Mouse (Mus musculus): ENCODE results near the gene Ccl11. TPM values are rescaled to one million over a fixed set of nuclear protein-coding genes. Genes with fewer than 3 reads are reported as not detected.

The Ccl11 gene
- polyA plus RNA-seq, 1 experiment from 2014 or later = 109 TPM

GRCm38 (mm10) chr11:82039132-82039660 lies 18.4 kb upstream of the Ccl11 start:
- 66% methylated on average over 3 of the region's 3 CpGs for WGBS
- no peak for ATAC-seq

GRCm38 (mm10) chr11:82041671-82042080 lies 15.9 kb upstream of the Ccl11 start:
- Histone ChIP-seq H3K9ac (ENCODE audit: low read depth, low read length) (no peak overlapping the region), H3K36me3 (ENCODE audit: control insufficient read depth, insufficient read depth, low read length) (no peaks in the 10 kb centered on the region), H3K27me3 (replicated peaks; ENCODE audit: control insufficient read depth, insufficient read depth, low read length) (no peaks in the 10 kb centered on the region), H3K27ac (ENCODE audit: low read length) (no peak overlapping the region), H3K9me3 (ENCODE audit: control insufficient read depth, low read length) (no peaks in the 10 kb centered on the region), H3K4me2 (ENCODE audit: low read depth, low read length) (no peak overlapping the region), H3K4me1 (ENCODE audit: control insufficient read depth, insufficient read depth, low read length) (no peaks in the 10 kb centered on the region), H3K4me3 (ENCODE audit: low read length) (no peak overlapping the region)
- 77% methylated on average over 4 of the region's 4 CpGs for WGBS
- no peak for ATAC-seq

More at GRCm38 (mm10) chr11:82039132-82039660, 18.4 kb upstream of the Ccl11 start:
- Histone ChIP-seq H3K27ac (ENCODE audit: low read length) (no peak overlapping the region), H3K4me1 (ENCODE audit: control insufficient read depth, insufficient read depth, low read length) (peaks cover 4% of the 10 kb centered on the region), H3K4me3 (ENCODE audit: low read length) (no peak overlapping the region), H3K9ac (ENCODE audit: low read depth, low read length) (no peak overlapping the region), H3K4me2 (ENCODE audit: low read depth, low read length) (no peak overlapping the region), H3K36me3 (ENCODE audit: control insufficient read depth, insufficient read depth, low read length) (no peaks in the 10 kb centered on the region), H3K27me3 (replicated peaks; ENCODE audit: control insufficient read depth, insufficient read depth, low read length) (no peaks in the 10 kb centered on the region), H3K9me3 (ENCODE audit: control insufficient read depth, low read length) (no peaks in the 10 kb centered on the region)

- Histone ChIP-seq H3K36me3 (ENCODE audit: control insufficient read depth, insufficient read depth, low read length) (no peaks in the 10 kb centered on the region), H3K9ac (ENCODE audit: low read depth, low read length) (no peak within 1 kb of the TSS), H3K9me3 (ENCODE audit: control insufficient read depth, low read length) (no peaks in the 10 kb centered on the region), H3K27ac (ENCODE audit: low read length) (no peak within 1 kb of the TSS), H3K4me2 (ENCODE audit: low read depth, low read length) (no peak within 1 kb of the TSS), H3K4me1 (ENCODE audit: control insufficient read depth, insufficient read depth, low read length) (no peaks in the 10 kb centered on the region), H3K27me3 (replicated peaks; ENCODE audit: control insufficient read depth, insufficient read depth, low read length) (no peaks in the 10 kb centered on the region), H3K4me3 (ENCODE audit: low read length) (no peak within 1 kb of the TSS)
- 67% methylated on average over 3 of the region's 3 CpGs for WGBS
- ATAC-seq = no peak
Observed at GRCm38 (mm10) chr11:82045471-82045870, 12.2 kb upstream of the Ccl11 start, which contains the start of gene Ccl7. Ccl7 (plus strand) TSS chr11:82045712.

- H3K4me3 ChIP-seq (ENCODE audit: low read length) = no peak overlapping the region
- H3K4me2 ChIP-seq (ENCODE audit: low read depth, low read length) = no peak overlapping the region
- no peaks in the 10 kb centered on the region for H3K27me3 ChIP-seq (replicated peaks; ENCODE audit: control insufficient read depth, insufficient read depth, low read length)
- no peaks in the 10 kb centered on the region for H3K9me3 ChIP-seq (ENCODE audit: control insufficient read depth, low read length)
- 42% methylated on average over 6 of the region's 6 CpGs for WGBS
- ATAC-seq = no peak
- no peaks in the 10 kb centered on the region for H3K4me1 ChIP-seq (ENCODE audit: control insufficient read depth, insufficient read depth, low read length)
- H3K36me3 ChIP-seq (ENCODE audit: control insufficient read depth, insufficient read depth, low read length) = no peaks in the 10 kb centered on the region
- H3K9ac ChIP-seq (ENCODE audit: low read depth, low read length) = no peak overlapping the region
- no peak overlapping the region for H3K27ac ChIP-seq (ENCODE audit: low read length)
Observed at GRCm38 (mm10) chr11:82047746-82048415, 9.7 kb upstream of the Ccl11 start.

- H3K4me1 ChIP-seq (ENCODE audit: control insufficient read depth, insufficient read depth, low read length) = no peaks in the 10 kb centered on the region
- no peak overlapping the region for H3K9ac ChIP-seq (ENCODE audit: low read depth, low read length)
- no peaks in the 10 kb centered on the region for H3K27me3 ChIP-seq (replicated peaks; ENCODE audit: control insufficient read depth, insufficient read depth, low read length)
- no peak overlapping the region for H3K27ac ChIP-seq (ENCODE audit: low read length)
- no peaks in the 10 kb centered on the region for H3K9me3 ChIP-seq (ENCODE audit: control insufficient read depth, low read length)
- 78% methylated on average over 7 of the region's 7 CpGs for WGBS
- H3K4me3 ChIP-seq (ENCODE audit: low read length) = no peak overlapping the region
- ATAC-seq = no peak
- H3K36me3 ChIP-seq (ENCODE audit: control insufficient read depth, insufficient read depth, low read length) = no peaks in the 10 kb centered on the region
- no peak overlapping the region for H3K4me2 ChIP-seq (ENCODE audit: low read depth, low read length)
Observed at GRCm38 (mm10) chr11:82053849-82054248, 3.8 kb upstream of the Ccl11 start.

GRCm38 (mm10) chr11:82062226-82062625 lies 4.6 kb downstream of the Ccl11 start:
- no peaks in the 10 kb centered on the region for H3K4me1 ChIP-seq (ENCODE audit: control insufficient read depth, insufficient read depth, low read length)
- H3K27ac ChIP-seq (ENCODE audit: low read length) = no peak overlapping the region
- H3K4me2 ChIP-seq (ENCODE audit: low read depth, low read length) = no peak overlapping the region
- no peak overlapping the region for H3K9ac ChIP-seq (ENCODE audit: low read depth, low read length)
- H3K36me3 ChIP-seq (ENCODE audit: control insufficient read depth, insufficient read depth, low read length) = no peaks in the 10 kb centered on the region
- no peak overlapping the region for H3K4me3 ChIP-seq (ENCODE audit: low read length)
- H3K9me3 ChIP-seq (ENCODE audit: control insufficient read depth, low read length) = no peaks in the 10 kb centered on the region
- WGBS = 74% methylated on average over 3 of the region's 3 CpGs
- ATAC-seq = no peak
- H3K27me3 ChIP-seq (replicated peaks; ENCODE audit: control insufficient read depth, insufficient read depth, low read length) = no peaks in the 10 kb centered on the region

GRCm38 (mm10) chr11:82063454-82063853 lies 5.8 kb downstream of the Ccl11 start:
- WGBS = 85% methylated on average over 2 of the region's 2 CpGs
- no peak for ATAC-seq
- no peak overlapping the region for H3K27ac ChIP-seq (ENCODE audit: low read length)
- no peaks in the 10 kb centered on the region for H3K27me3 ChIP-seq (replicated peaks; ENCODE audit: control insufficient read depth, insufficient read depth, low read length)
- no peak overlapping the region for H3K9ac ChIP-seq (ENCODE audit: low read depth, low read length)
- H3K4me2 ChIP-seq (ENCODE audit: low read depth, low read length) = no peak overlapping the region
- no peaks in the 10 kb centered on the region for H3K4me1 ChIP-seq (ENCODE audit: control insufficient read depth, insufficient read depth, low read length)
- H3K9me3 ChIP-seq (ENCODE audit: control insufficient read depth, low read length) = no peaks in the 10 kb centered on the region
- H3K4me3 ChIP-seq (ENCODE audit: low read length) = no peak overlapping the region
- H3K36me3 ChIP-seq (ENCODE audit: control insufficient read depth, insufficient read depth, low read length) = no peaks in the 10 kb centered on the region

GRCm38 (mm10) chr11:82066953-82067571 lies 9.4 kb downstream of the Ccl11 start:
- no peak overlapping the region for H3K9ac ChIP-seq (ENCODE audit: low read depth, low read length)
- no peak for ATAC-seq
- 79% methylated on average over 7 of the region's 7 CpGs for WGBS

GRCm38 (mm10) chr11:82071076-82071475 lies 13.5 kb downstream of the Ccl11 start:
- no peak for ATAC-seq
- Histone ChIP-seq H3K27me3 (replicated peaks; ENCODE audit: control insufficient read depth, insufficient read depth, low read length) (no peaks in the 10 kb centered on the region), H3K9ac (ENCODE audit: low read depth, low read length) (no peak overlapping the region), H3K4me1 (ENCODE audit: control insufficient read depth, insufficient read depth, low read length) (no peaks in the 10 kb centered on the region), H3K9me3 (ENCODE audit: control insufficient read depth, low read length) (no peaks in the 10 kb centered on the region), H3K4me2 (ENCODE audit: low read depth, low read length) (no peak overlapping the region), H3K36me3 (ENCODE audit: control insufficient read depth, insufficient read depth, low read length) (no peaks in the 10 kb centered on the region), H3K4me3 (ENCODE audit: low read length) (no peak overlapping the region), H3K27ac (ENCODE audit: low read length) (no peak overlapping the region)
- 67% methylated on average over 3 of the region's 3 CpGs for WGBS

More at GRCm38 (mm10) chr11:82066953-82067571, 9.4 kb downstream of the Ccl11 start:
- Histone ChIP-seq H3K4me2 (ENCODE audit: low read depth, low read length) (no peak overlapping the region), H3K27ac (ENCODE audit: low read length) (no peak overlapping the region), H3K4me3 (ENCODE audit: low read length) (no peak overlapping the region), H3K36me3 (ENCODE audit: control insufficient read depth, insufficient read depth, low read length) (no peaks in the 10 kb centered on the region), H3K9me3 (ENCODE audit: control insufficient read depth, low read length) (no peaks in the 10 kb centered on the region), H3K4me1 (ENCODE audit: control insufficient read depth, insufficient read depth, low read length) (no peaks in the 10 kb centered on the region), H3K27me3 (replicated peaks; ENCODE audit: control insufficient read depth, insufficient read depth, low read length) (no peaks in the 10 kb centered on the region)

Measured in intestine, embryonic 16.5 days (tissue).